Mouse (Mus musculus) embryonic facial prominence, embryonic 13.5 days (tissue): Measurements from ENCODE around the gene Slc44a3. TPM values are rescaled to one million over a fixed set of nuclear protein-coding genes. Genes with fewer than 3 reads are reported as not detected.
A peak's percentile ranks its signal among the peaks of the same experiment; 100 is the strongest.

Experiments used
- ATAC-seq: fragments of 200-750 bp; cut with Nextera tagmentation; 2 replicates; pipeline ENCODE4 v1.8.0; 2017; ENCODE audit warnings: low read depth; ENCODE audit not compliant: insufficient number of reproducible peaks, insufficient read depth, low FRiP score, low TSS enrichment
- H3K27ac ChIP-seq: fragments of 300-500 bp; sonication (generic); 2 replicates; pipeline ENCODE4 v1.5.1; 2015; ENCODE audit warnings: moderate library complexity, mild to moderate bottlenecking, inconsistent platforms
- H3K27me3 ChIP-seq: fragments of 300-500 bp; sonication (generic); 2 replicates; pipeline ENCODE4 v1.6.1; 2015; ENCODE audit warnings: mild to moderate bottlenecking, inconsistent platforms
- H3K36me3 ChIP-seq: fragments of 300-500 bp; sonication (generic); 2 replicates; pipeline ENCODE4 v1.6.1; 2015; ENCODE audit warnings: mild to moderate bottlenecking, inconsistent platforms
- H3K4me1 ChIP-seq: fragments of 300-500 bp; sonication (generic); 2 replicates; pipeline ENCODE4 v1.6.1; 2015; ENCODE audit warnings: inconsistent platforms
- H3K4me2 ChIP-seq: fragments of 300-500 bp; sonication (generic); 2 replicates; pipeline ENCODE4 v1.6.1; 2015; ENCODE audit warnings: moderate library complexity, mild to moderate bottlenecking, inconsistent platforms
- H3K4me3 ChIP-seq: fragments of 300-500 bp; sonication (generic); 2 replicates; pipeline ENCODE4 v1.5.1; 2015; ENCODE audit warnings: mild to moderate bottlenecking, inconsistent platforms
- H3K9ac ChIP-seq: fragments of 300-500 bp; sonication (generic); 2 replicates; pipeline ENCODE4 v1.6.1; 2015; ENCODE audit warnings: mild to moderate bottlenecking, inconsistent platforms
- H3K9me3 ChIP-seq: fragments of 300-500 bp; sonication (generic); 2 replicates; pipeline ENCODE4 v1.6.1; 2016; ENCODE audit warnings: inconsistent platforms
- WGBS: fragments of 180-500 bp; shearing (Covaris S2); methylation state at CpG from one replicate; pipeline ENCODE4 v1.1.7; 2015; ENCODE audit warnings: mixed read lengths; 5-methylcytosine and 5-hydroxymethylcytosine counted together
- polyA plus RNA-seq: library from polyadenylated mRNA; unstranded; fragments of >200 nt; fragmentation: Nextera tagmentation; extraction: Ambion mirVana; gene quantifications from 2 replicates; pipeline ENCODE4 v1.2.1, GENCODE M21; 2015

The Slc44a3 gene
- polyA plus RNA-seq, 1 experiment from 2014 or later, result 2.3 TPM

- 83% methylated on average over 9 of the region's 9 CpGs for WGBS
- Histone ChIP-seq H3K9me3 (no peaks in the 10 kb centered on the region), H3K4me3 (no peak overlapping the region), H3K4me1 (no peaks in the 10 kb centered on the region), H3K36me3 (no peaks in the 10 kb centered on the region), H3K4me2 (no peak overlapping the region), H3K9ac (no peak overlapping the region), H3K27ac (no peak overlapping the region), H3K27me3 (no peaks in the 10 kb centered on the region)
- ATAC-seq, result no peak
These were observed 36.8 kb upstream of the Slc44a3 start for GRCm38 (mm10) chr3:121569004-121569403.

GRCm38 (mm10) chr3:121567904-121568303 lies 35.7 kb upstream of the Slc44a3 start:
- Histone ChIP-seq H3K4me2 (no peak overlapping the region), H3K9me3 (no peaks in the 10 kb centered on the region), H3K4me3 (no peak overlapping the region), H3K36me3 (no peaks in the 10 kb centered on the region), H3K27ac (no peak overlapping the region), H3K27me3 (no peaks in the 10 kb centered on the region), H3K9ac (no peak overlapping the region), H3K4me1 (no peaks in the 10 kb centered on the region)
- ATAC-seq, result no peak
- 88% methylated on average over 9 of the region's 9 CpGs for WGBS

GRCm38 (mm10) chr3:121567337-121567900 lies 35.2 kb upstream of the Slc44a3 start:
- Histone ChIP-seq H3K9me3 (no peaks in the 10 kb centered on the region), H3K36me3 (no peaks in the 10 kb centered on the region), H3K9ac (no peak overlapping the region), H3K4me2 (no peak overlapping the region), H3K27ac (no peak overlapping the region), H3K27me3 (no peaks in the 10 kb centered on the region), H3K4me3 (no peak overlapping the region), H3K4me1 (no peaks in the 10 kb centered on the region)
- no peak for ATAC-seq
- WGBS, result 82% methylated on average over 2 of the region's 2 CpGs

DNA sequence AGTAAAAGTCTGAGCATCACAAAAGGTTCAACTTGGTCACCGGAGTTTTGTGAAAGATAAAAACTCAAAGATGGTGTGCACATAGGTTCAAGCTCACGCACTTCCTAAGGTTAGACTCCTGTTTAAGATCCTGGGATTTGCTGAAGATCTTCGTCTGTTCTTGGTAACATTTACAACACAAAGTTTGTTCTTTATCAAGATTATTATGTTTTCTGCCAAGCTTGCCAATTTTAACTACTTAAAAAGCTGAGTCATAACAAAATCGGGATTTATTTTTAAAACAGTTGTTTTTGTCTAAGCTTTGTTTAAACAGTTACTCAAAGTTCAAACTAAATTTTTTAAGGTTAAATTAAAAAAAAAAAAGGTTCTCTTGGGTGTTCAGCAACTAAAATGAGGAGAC lies 34.7 kb upstream of the Slc44a3 start:
- H3K9me3 ChIP-seq, result no peaks in the 10 kb centered on the region
- H3K4me2 ChIP-seq, result no peak overlapping the region
- no peaks in the 10 kb centered on the region for H3K36me3 ChIP-seq
- no peak overlapping the region for H3K4me3 ChIP-seq
- no peak overlapping the region for H3K27ac ChIP-seq
- no peaks in the 10 kb centered on the region for H3K27me3 ChIP-seq
- no peak for ATAC-seq
- no peak overlapping the region for H3K9ac ChIP-seq
- no peaks in the 10 kb centered on the region for H3K4me1 ChIP-seq
- 81% methylated on average over 4 of the region's 4 CpGs for WGBS

DNA sequence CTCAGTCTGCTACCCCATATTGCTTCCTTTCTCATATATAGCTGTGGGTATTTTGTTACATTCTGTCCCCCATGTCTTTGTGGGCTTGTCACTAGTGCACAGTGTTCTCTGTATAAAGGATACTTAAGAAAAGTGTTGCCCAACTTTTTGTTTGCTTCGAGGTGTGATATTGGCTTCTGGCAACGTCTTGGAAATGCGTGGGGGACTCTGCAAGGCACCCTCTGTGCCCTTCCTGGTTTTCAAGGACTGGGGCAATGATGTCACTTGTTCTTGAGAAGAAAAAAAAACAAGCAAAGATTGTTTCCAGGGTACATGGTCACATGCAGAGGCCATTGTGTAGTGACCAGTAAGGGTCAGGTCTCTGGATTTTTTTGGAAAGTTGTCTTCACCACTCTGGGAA lies 29.6 kb upstream of the Slc44a3 start:
- peaks cover 12% of the 10 kb centered on the region for H3K4me1 ChIP-seq
- WGBS, result 77% methylated on average over 3 of the region's 3 CpGs
- H3K27ac ChIP-seq, result no peak overlapping the region
- no peak overlapping the region for H3K4me2 ChIP-seq
- no peak overlapping the region for H3K9ac ChIP-seq
- no peaks in the 10 kb centered on the region for H3K27me3 ChIP-seq
- H3K9me3 ChIP-seq, result no peaks in the 10 kb centered on the region
- no peak for ATAC-seq
- H3K4me3 ChIP-seq, result no peak overlapping the region
- H3K36me3 ChIP-seq, result no peaks in the 10 kb centered on the region

DNA sequence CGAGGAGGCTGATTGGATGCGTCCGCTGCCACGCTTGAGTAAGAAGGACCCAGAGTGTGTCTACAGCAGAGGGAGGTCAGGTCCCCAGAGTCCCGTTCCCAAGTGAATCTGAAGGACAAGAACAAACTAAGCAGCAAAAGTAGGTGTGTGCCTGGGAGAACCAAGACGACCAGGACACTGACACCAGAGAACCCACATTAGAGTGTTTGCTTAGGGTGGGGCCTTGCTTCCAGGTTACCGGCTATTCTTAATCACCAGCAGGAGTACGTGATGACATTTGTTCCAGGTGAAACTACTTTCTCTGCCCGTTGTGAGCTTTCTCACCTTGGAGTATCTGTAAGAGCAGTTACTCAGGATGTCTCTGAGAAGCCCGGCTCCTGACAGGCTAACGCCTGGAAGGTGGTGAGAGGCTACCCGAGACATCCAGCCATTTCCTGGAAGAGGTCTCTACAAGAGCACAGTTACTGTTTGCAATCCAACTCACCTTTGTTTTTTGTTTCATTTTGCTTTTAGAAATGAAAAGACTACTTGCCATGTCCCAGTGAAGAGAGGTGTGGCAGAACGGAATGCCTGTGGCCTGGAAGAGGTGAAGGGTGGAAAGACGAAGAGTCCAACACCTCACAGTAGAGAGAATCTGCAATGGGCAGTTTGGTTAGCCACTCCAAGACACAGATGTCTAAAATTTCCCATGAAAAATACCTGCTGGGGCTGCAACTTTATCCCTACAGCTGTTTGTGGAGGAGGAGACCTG lies 28.1 kb upstream of the Slc44a3 start:
- 86% methylated on average over 14 of the region's 14 CpGs for WGBS
- Histone ChIP-seq H3K27ac (0 out of 2 replicates have a peak overlapping the region, but pooled peaks have one; percentile 22), H3K36me3 (no peaks in the 10 kb centered on the region), H3K4me1 (peaks cover 12% of the 10 kb centered on the region), H3K9me3 (no peaks in the 10 kb centered on the region), H3K27me3 (no peaks in the 10 kb centered on the region), H3K9ac (no peak overlapping the region), H3K4me2 (no peak overlapping the region), H3K4me3 (no peak overlapping the region)
- no peak for ATAC-seq

- ATAC-seq, result no peak
- 71% methylated on average over 15 of the region's 15 CpGs for WGBS
- H3K27me3 ChIP-seq, result no peaks in the 10 kb centered on the region
- H3K9me3 ChIP-seq, result no peaks in the 10 kb centered on the region
- no peak overlapping the region for H3K4me3 ChIP-seq
- H3K4me2 ChIP-seq, result no peak overlapping the region
- peaks cover 12% of the 10 kb centered on the region for H3K4me1 ChIP-seq
- H3K9ac ChIP-seq, result no peak overlapping the region
- no peaks in the 10 kb centered on the region for H3K36me3 ChIP-seq
- H3K27ac ChIP-seq, result peak overlapping the region; percentile 22; the same call in 1 of the 2 replicates
These were observed 27.4 kb upstream of the Slc44a3 start for GRCm38 (mm10) chr3:121559406-121560114.

GRCm38 (mm10) chr3:121558861-121559260 lies 26.7 kb upstream of the Slc44a3 start:
- Histone ChIP-seq H3K27ac (no peak overlapping the region), H3K36me3 (no peaks in the 10 kb centered on the region), H3K4me1 (peaks cover 12% of the 10 kb centered on the region), H3K27me3 (no peaks in the 10 kb centered on the region), H3K9me3 (no peaks in the 10 kb centered on the region), H3K4me3 (no peak overlapping the region), H3K4me2 (no peak overlapping the region), H3K9ac (no peak overlapping the region)
- 78% methylated on average over 8 of the region's 8 CpGs for WGBS
- ATAC-seq, result no peak

DNA sequence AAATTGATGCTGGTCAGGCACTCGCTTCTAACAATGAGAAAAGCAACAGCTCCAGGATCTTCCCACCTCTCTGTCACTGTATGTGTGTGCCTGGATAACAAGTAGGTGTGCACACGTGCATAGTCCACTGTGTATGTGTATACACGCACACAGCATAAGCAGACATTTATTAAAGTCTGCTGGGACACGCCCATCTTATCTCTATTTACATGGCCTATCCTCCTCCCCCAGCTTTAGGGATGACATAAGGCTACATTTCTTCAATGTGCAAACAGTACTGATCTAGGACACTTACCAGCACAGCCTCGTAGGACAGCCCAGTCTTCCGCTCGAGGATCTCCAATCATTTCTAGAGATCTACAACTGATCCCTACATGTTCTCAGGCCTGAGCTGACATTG lies 24.1 kb upstream of the Slc44a3 start:
- H3K4me2 ChIP-seq, result no peak overlapping the region
- no peak overlapping the region for H3K9ac ChIP-seq
- H3K36me3 ChIP-seq, result no peaks in the 10 kb centered on the region
- WGBS, result 78% methylated on average over 7 of the region's 7 CpGs
- H3K27ac ChIP-seq, result no peak overlapping the region
- no peak for ATAC-seq
- no peaks in the 10 kb centered on the region for H3K9me3 ChIP-seq
- H3K4me3 ChIP-seq, result no peak overlapping the region
- H3K27me3 ChIP-seq, result no peaks in the 10 kb centered on the region
- peaks cover 25% of the 10 kb centered on the region for H3K4me1 ChIP-seq

GRCm38 (mm10) chr3:121553294-121553693 lies 21.1 kb upstream of the Slc44a3 start:
- 59% methylated on average over 14 of the region's 14 CpGs for WGBS
- no peak overlapping the region for H3K9ac ChIP-seq
- H3K4me3 ChIP-seq, result no peak overlapping the region
- 0 out of 2 replicates have a peak, but pooled peaks have one; percentile 48 for ATAC-seq
- peak overlapping the region; percentile 22; the same call in 1 of the 2 replicates for H3K4me2 ChIP-seq
- peaks cover 20% of the 10 kb centered on the region; the same call in 1 of the 2 replicates for H3K4me1 ChIP-seq
- H3K9me3 ChIP-seq, result no peaks in the 10 kb centered on the region
- peak overlapping the region; percentile 80 for H3K27ac ChIP-seq
- H3K36me3 ChIP-seq, result no peaks in the 10 kb centered on the region
- no peaks in the 10 kb centered on the region for H3K27me3 ChIP-seq

GRCm38 (mm10) chr3:121552723-121553122 lies 20.5 kb upstream of the Slc44a3 start:
- H3K27ac ChIP-seq, result peak overlapping the region; percentile 80
- no peaks in the 10 kb centered on the region for H3K36me3 ChIP-seq
- H3K4me2 ChIP-seq, result peak overlapping the region; percentile 7; the same call in 1 of the 2 replicates
- H3K9ac ChIP-seq, result no peak overlapping the region
- H3K9me3 ChIP-seq, result no peaks in the 10 kb centered on the region
- ATAC-seq, result no peak
- H3K4me1 ChIP-seq, result peaks cover 21% of the 10 kb centered on the region; the same call in 1 of the 2 replicates
- 67% methylated on average over 11 of the region's 11 CpGs for WGBS
- H3K4me3 ChIP-seq, result no peak overlapping the region
- H3K27me3 ChIP-seq, result no peaks in the 10 kb centered on the region
